Mouse (Mus musculus) telencephalon, adult 2 months (tissue): ENCODE results near the gene Pdia2.
"Not testable (repeated sequence)": the region's sequence is repeated elsewhere in the genome, so short reads cannot be mapped to it uniquely, and the experiment has no call there.

Source experiments
- DNase-seq: peaks from one replicate; pipeline ENCODE4 v3.0.0-alpha.2; 2011; ENCODE audit warnings: low read depth, low spot score

Pdia2 gene

DNA sequence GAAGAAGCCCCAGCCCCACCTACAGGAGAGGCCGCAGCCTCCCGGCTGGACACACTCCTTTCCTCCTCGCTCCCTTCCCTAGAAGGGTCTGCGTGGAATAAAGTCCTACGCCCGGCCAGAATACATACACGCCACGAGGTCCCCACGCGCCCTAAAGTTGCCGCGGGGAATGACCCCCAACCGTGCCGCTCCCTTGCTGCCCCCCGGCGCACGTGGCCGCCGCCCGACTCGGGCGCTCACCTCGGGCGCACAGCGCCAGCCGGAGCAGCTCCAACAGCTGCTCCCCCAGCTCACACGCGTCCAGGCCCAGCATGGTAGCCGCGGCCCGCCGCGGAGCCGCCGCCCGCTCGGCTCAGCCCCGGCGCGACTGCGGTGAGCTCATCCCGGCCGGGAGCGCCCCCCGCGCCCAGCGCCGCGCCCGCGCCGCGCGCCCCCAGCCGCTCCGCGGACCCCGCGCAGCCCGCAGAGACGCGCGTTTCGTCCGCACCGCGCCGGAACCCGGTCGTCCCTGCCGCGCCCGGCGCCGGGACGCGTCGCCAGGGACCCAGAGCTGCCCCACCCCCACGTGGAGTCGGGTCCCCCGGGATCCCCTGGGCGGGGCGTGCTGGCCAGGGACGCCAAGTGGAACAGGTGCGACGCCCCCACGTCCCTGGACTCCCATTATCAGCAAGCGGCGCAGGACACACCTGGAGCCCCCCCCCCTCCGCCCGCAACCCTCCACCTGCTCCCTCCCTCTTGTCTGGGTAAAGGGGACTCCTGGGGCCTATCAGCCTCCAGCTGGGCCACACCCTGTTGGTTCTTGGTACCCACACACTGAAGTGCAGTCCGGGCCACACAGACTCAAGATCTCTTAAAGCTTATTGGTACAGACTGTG, 2.2 kb upstream of the Pdia2 start:
- no peak for DNase-seq

DNA sequence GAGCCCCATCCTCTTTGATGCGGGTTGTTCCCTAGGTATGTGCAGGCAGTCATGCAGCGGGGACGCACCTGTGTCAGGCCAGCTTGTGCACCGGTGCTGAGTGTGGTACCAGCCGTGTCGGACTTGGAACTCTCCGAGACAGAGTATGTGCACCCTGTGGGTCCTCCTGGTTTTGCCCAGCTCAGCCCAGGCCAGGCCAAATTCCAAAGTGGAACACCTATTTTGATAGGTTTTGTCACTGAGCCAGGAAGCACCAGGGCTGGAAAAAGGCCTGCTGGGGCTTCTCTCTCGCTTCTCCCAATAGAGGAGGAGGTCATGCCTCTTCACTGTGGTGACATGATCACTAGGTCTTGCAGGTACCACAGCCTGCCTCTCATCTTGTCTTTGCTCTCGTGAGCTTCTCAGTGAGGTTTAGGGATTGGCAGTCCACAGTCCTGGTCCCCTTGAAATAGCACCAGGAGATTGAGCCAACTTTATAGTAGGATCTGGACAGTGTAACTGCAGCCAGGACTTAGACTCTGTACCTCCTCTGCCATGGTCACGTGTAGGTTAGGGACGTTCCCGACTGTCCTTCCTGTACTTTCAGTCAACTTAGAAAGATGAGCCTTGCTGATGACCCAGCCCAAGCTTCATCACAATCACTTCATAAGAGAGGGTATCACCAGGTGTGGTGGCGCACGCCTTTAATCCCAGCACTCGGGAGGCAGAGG, 6.3 kb downstream of the Pdia2 start:
- no peak for DNase-seq

DNA sequence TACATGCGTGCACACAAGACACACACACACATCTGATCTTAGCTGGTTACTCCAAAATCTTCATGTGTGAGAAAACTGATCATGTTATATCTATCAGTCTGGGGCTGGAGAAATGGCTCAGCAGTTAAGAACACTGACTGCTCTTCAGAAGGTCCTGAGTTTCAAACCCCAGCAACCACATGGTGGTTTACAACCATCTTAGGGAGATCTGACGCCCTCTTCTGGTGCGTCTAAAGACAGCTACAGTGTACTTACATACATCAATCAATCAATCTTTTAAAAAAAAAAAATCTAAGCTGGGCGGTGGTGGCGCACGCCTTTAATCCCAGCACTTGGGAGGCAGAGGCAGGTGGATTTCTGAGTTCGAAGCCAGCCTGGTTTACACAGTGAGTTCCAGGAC, 7.4 kb downstream of the Pdia2 start:
- DNase-seq: not testable (repeated sequence)

DNA sequence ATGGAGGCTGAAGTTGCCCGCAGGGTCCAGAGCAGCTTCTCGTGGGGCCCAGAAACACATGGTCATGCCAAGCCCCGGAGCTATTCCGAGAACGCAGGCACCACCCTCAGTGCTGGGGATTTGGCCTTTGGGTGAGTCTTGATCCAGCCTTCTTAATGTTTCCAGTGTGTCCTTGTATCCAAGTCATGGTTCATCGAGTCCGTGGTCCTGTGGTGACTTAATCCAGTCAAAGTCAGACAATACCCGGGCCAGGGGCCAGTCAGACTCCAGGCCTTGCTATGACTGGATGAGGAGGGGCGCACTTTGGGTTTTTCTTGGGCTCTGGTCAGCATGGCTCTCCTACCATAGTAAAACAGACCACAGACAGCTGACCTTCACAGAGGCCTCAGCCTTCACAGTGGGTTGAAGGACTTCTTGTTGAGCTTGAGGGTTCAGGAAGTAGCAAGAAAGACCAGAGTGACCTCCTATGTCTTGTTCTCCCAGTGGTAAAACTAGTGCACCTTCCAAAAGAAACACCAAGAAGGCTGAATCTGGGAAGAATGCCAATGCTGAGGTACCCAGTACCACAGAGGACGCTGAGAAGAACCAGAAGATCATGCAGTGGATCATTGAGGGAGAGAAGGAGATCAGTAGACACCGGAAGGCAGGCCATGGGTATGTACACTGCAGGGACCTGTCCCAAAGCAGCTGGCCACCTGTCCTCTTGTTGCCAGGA, 10.6 kb downstream of the Pdia2 start:
- DNase-seq: no peak

DNA sequence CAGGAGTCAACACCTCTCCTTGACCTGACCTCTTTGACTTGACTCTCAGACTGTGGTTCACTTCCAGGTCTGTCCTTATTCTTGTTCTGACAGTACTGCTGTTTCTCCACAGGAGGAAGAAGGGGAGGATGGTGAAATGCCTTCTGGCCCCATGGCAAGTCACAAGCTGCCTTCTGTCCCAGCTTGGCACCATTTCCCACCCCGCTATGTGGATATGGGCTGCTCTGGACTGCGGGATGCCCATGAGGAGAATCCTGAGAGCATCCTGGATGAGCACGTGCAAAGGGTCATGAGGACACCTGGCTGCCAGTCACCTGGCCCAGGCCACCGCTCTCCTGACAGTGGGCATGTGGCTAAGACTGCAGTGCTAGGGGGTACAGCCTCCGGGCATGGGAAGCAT, 11.3 kb downstream of the Pdia2 start:
- DNase-seq: no peak

DNA sequence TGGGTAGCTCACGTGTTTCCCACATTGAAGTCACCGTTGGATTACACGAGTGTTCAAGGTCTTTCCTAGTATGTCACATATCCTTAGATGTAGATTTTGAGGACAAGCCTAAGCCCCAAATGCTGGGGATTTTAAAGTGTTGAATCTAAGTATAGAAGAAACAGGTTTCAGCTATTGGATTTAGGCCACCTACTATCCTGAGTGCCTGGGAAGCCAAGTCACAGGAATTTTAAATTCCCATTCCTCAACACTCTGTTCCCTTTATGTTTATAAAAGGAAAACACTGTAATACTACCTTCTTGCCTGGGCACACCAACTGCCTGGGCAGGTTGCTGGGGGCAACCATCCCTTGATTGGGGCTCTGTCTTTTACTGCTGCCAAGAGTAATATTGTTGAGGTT, 17.7 kb downstream of the Pdia2 start:
- peak; percentile 62 for DNase-seq

DNA sequence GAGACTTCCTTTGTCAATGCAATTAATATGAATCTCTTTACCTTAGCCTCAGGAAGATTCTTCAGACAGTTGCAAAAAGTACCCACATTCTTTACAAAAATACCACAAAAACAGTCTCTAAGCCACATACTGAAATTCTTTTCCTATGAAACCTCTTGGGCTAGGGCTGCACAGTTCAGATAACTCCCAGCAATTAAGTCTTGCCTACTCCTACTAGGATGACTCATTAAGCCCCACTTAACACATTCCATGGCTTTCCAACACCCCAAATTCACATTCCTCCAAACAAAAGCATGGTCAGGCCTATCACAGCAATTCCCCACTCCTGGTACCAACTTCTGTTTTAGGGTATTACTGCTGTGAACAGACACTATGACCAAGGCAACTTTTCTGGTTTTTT, 20.3 kb downstream of the Pdia2 start:
- DNase-seq: no peak

DNA sequence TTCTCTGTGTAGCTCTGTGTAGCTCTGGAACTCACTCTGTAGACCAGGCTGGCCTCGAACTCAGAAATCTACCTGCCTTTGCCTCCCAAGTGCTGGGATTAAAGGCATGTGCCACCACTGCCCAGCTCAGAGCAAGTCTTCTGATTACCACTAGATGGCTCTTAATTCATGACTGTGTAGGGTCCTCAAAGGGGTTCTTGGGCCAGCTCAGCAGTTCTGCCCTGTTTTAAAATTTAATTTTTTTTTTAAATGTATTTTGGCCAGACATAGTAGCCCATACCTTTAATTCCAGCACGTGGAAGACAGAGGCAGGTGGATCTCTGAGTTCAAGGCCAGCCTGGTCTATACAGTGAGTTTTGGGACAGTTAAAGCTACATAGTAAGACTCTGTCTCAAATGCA, 23.6 kb downstream of the Pdia2 start:
- not testable (repeated sequence) for DNase-seq

DNA sequence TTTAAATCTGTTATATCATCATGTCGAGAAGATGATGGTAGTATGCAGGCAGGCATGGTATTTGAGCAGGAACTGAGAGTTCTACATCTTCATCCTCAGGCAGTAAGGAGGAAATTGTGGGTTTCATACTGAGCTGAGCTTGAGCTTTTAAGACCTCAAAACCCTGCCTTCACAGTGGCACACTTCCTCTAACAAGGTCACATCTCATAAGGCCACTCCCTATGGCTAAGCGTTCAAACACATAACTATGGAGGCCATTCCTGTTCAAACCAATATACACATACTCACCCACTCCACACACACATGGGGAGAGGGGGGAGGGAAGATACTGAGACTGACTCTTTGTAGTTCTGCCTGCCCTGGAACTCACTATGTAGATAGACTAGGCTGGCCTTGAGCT, 30.8 kb downstream of the Pdia2 start:
- no peak for DNase-seq

DNA sequence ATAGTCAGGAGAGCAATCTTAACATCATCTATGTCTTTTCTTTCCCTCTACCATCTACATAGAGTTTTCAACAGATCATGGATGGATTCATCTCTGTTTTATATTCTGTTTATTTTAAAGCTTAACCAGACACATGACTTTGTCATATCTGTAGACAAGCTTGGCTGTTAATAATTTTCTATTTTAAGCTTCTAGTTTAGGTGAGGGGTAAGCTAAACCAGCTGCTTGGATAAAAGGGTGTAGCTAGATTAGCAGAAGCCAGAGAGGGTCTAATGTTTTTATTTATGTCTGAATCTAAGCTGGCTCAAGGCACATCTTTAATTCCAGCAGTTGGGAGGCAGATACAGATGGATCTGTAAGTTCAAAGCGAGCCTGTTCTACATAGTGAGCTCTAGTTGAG, 36.2 kb downstream of the Pdia2 start:
- no peak for DNase-seq

DNA sequence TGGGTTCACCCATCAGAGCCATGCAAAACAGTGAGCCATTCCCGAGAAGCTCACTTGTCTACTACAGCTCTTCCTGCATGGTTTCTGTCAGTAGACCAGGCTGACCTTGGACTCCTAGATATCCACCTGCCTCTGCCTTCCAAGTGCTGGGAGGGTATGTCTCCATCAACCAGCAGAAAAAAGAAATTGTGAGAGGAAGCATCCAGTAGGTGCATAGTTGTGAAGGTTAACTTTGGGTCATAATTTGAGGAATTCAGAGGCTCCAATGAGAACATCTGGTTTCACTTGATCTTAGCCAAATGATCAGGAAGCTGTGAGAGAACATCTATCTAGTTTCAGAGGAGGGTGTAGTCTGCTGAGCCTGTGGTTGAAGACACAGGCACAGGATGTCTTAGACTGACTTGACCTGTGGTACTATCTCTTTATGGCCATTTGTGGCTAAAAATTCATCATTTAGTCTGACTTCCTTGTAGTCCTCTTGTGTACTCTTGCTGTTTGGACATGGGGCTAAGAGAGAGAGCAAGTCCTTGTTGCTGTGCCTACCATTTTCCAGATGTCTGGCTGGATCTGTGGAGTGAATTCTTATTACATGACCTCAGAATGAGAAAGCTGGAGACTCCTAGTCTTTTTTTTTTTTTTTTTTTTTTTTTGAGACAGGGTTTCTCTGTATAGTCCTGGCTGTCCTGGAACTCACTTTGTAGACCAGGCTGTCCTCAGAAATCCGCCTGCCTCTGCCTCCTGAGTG, 46.8 kb downstream of the Pdia2 start:
- no peak for DNase-seq

DNA sequence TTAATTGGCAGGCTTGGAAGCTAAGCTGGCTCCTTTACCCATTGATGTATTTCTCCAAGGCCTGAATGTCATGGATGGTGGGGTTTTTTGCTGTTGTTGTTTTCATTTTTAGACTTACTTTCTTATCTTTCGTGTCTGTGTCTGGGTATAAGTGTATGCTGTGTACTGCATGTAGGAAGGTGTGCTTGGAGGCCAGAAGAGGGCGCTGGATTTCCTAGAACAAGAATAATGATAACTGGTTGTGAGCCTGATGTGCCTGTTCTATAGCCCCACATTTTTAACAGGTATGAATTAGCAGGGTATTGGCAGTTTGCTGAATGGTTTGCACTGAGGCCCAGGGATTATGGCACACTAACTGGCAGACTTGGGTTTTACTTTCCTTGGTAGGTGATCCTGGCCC, 49.8 kb downstream of the Pdia2 start:
- no peak for DNase-seq
